Mouse (Mus musculus) heart, embryonic 16.5 days (tissue): ENCODE measurements around the gene Pdcd6ip. TPM values are rescaled to one million over a fixed set of nuclear protein-coding genes. Genes with fewer than 3 reads are reported as not detected.

ENCODE experiments used
- ATAC-seq: fragments of 200-750 bp; cut with Nextera tagmentation; replicated peaks from 2 replicates; pipeline ENCODE4 v1.8.0; 2017; ENCODE audit warnings: moderate number of reproducible peaks; ENCODE audit not compliant: insufficient read depth, low FRiP score; ENCODE audit errors: extremely low read depth
- H3K27ac ChIP-seq: fragments of 300-500 bp; sonication (generic); 2 replicates; pipeline ENCODE4 v1.5.1; 2014; ENCODE audit warnings: mild to moderate bottlenecking, low read length, control low read depth, moderate library complexity
- H3K27me3 ChIP-seq: fragments of 300-500 bp; sonication (generic); 2 replicates; pipeline ENCODE4 v1.6.1; 2014; ENCODE audit warnings: low read length, mixed read lengths; ENCODE audit not compliant: control insufficient read depth, insufficient read depth
- H3K36me3 ChIP-seq: fragments of 300-500 bp; sonication (generic); 2 replicates; pipeline ENCODE4 v1.6.1; 2014; ENCODE audit not compliant: control insufficient read depth, insufficient read depth
- H3K4me1 ChIP-seq: fragments of 300-500 bp; sonication (generic); 2 replicates; pipeline ENCODE4 v1.6.1; 2014; ENCODE audit warnings: low read length, mixed read lengths; ENCODE audit not compliant: control insufficient read depth, insufficient read depth
- H3K4me2 ChIP-seq: fragments of 300-500 bp; sonication (generic); 2 replicates; pipeline ENCODE4 v1.6.1; 2014; ENCODE audit warnings: low read depth, mild to moderate bottlenecking, control low read depth, low read length
- H3K4me3 ChIP-seq: fragments of 300-500 bp; sonication (generic); 2 replicates; pipeline ENCODE4 v1.5.1; 2014; ENCODE audit warnings: mild to moderate bottlenecking, control low read depth, low read length
- H3K9ac ChIP-seq: fragments of 300-500 bp; sonication (generic); 2 replicates; pipeline ENCODE4 v1.6.1; 2014; ENCODE audit warnings: low read length, control low read depth
- H3K9me3 ChIP-seq: fragments of 300-500 bp; sonication (generic); replicated peaks from 2 replicates; pipeline ENCODE4 v1.6.1; 2016; ENCODE audit warnings: low read length; ENCODE audit not compliant: control insufficient read depth
- WGBS: fragments of 180-500 bp; shearing (Covaris S2); extraction: QIAGEN DNeasy Blood & Tissue Kit; methylation state at CpG from one replicate; pipeline ENCODE4 v1.1.7; 2014; 5-methylcytosine and 5-hydroxymethylcytosine counted together
- polyA plus RNA-seq: library from polyadenylated mRNA; unstranded; fragments of >200 nt; fragmentation: Nextera tagmentation; extraction: Ambion mirVana; gene quantifications from 2 replicates; pipeline ENCODE4 v1.2.1, GENCODE M21; 2015

Pdcd6ip gene
- polyA plus RNA-seq, 1 experiment from 2014 or later = 70.3 TPM

GRCm38 (mm10) chr9:113708361-113709280 is 562 bp upstream of the Pdcd6ip start:
- peaks cover 20% of the 10 kb centered on the region for H3K4me1 ChIP-seq
- H3K36me3 ChIP-seq = no peaks in the 10 kb centered on the region
- peak overlapping the region; percentile 90 for H3K4me3 ChIP-seq
- H3K27ac ChIP-seq = peak overlapping the region; percentile 95
- peak overlapping the region; percentile 98 for H3K9ac ChIP-seq
- H3K27me3 ChIP-seq = no peaks in the 10 kb centered on the region
- ATAC-seq = no peak
- 54% methylated on average over 19 of the region's 19 CpGs for WGBS
- peak overlapping the region; percentile 80 for H3K4me2 ChIP-seq
- no peaks in the 10 kb centered on the region for H3K9me3 ChIP-seq

- WGBS = 23% methylated on average over 9 of the region's 9 CpGs
- H3K27ac ChIP-seq = peak overlapping the region; percentile 95; the same call in 1 of the 2 replicates
- no peak for ATAC-seq
Measured at GRCm38 (mm10) chr9:113706841-113707240, 1.2 kb downstream of the Pdcd6ip start.

DNA sequence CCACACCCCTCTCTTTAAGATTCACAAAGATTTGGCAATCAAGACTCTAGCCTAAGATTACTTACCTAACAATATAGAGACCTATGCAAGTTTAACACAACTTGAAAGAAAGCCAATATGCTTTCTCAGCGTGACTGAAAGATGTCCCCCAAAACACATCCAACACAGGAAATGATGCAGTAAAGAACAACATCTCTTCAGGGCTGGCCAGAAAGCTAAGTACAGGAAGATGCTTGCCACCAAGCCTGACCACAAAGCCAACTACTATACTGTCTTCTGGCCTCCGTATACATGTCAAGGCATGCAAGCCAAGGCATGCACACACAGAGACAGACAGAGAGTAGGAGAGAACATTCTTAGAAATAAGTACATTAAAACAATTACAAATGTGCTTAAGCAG is 2.0 kb downstream of the Pdcd6ip start:
- ATAC-seq = no peak
- peak overlapping the region; percentile 90 for H3K4me3 ChIP-seq
- H3K4me1 ChIP-seq = peaks cover 24% of the 10 kb centered on the region

More at GRCm38 (mm10) chr9:113706841-113707240, 1.2 kb downstream of the Pdcd6ip start:
- H3K4me3 ChIP-seq = peak overlapping the region; percentile 90
- peak overlapping the region; percentile 80 for H3K4me2 ChIP-seq
- H3K36me3 ChIP-seq = no peaks in the 10 kb centered on the region
- H3K27me3 ChIP-seq = no peaks in the 10 kb centered on the region
- peaks cover 22% of the 10 kb centered on the region for H3K4me1 ChIP-seq
- H3K9me3 ChIP-seq = no peaks in the 10 kb centered on the region
- H3K9ac ChIP-seq = peak overlapping the region; percentile 98

DNA sequence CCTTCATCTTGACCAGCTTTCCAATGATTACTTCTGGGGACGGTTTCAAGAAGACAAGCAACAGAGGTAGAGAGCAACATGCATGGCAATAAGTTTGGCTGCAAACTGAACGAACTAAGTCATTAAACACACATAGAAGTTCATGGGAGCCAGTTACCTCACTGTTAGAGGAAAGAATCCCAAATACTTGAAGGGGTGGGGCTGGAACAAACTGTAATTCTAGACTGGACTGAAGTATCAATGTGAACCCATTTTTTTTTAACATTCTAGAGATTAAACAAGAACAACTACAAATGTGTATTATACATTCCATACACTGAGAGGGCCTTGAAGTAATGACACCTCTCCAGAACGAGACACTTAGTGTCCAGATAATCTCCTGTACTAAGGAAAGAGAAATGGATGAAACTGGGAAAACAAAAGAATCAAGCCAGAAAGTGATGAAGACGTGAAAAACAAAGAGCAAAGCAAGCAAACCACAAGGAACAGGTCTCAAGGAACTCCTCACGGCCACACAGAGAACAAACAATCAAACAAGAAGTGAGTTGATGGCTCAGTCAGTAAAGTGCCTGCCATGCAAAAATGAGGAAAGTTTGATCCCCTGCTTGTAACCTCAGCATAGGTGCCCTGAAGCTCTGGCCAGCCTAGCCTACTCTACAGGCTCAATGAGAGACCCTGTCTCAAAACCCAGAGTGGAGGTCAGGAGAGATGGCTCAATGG is 6.5 kb downstream of the Pdcd6ip start:
- Histone ChIP-seq H3K27ac (no peak overlapping the region), H3K9ac (no peak overlapping the region), H3K27me3 (no peaks in the 10 kb centered on the region), H3K4me1 (peaks cover 22% of the 10 kb centered on the region), H3K4me3 (no peak overlapping the region), H3K4me2 (no peak overlapping the region), H3K36me3 (peaks cover 12% of the 10 kb centered on the region; the same call in 1 of the 2 replicates), H3K9me3 (no peaks in the 10 kb centered on the region)
- no peak for ATAC-seq
- 74% methylated on average over 5 of the region's 5 CpGs for WGBS

More for the DNA sequence above, 2.0 kb downstream of the Pdcd6ip start:
- Histone ChIP-seq H3K9ac (peak overlapping the region; percentile 98; the same call in 1 of the 2 replicates), H3K27me3 (no peaks in the 10 kb centered on the region), H3K36me3 (no peaks in the 10 kb centered on the region), H3K4me2 (peak overlapping the region; percentile 80), H3K27ac (no peak overlapping the region), H3K9me3 (no peaks in the 10 kb centered on the region)
- WGBS = 45% methylated on average over 2 of the region's 2 CpGs

DNA sequence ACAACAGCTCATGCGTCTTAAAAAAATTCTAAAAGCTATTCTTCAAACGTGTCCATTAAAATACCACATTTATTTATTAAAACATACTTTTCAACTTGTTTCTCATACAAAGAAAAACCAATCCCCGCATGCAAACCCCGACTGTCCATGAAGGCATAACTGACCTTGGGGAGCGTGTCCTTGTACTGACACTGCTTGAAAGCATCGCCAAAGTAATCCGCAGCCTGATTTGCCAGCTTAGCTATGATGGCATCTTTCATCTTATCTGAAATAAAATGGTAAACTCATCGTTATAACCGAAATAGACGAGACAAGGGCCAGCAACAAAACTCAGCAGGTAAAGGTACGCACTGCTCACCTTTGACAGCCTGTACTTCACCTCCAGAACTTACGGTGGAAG is 20.6 kb downstream of the Pdcd6ip start:
- Histone ChIP-seq H3K4me1 (peaks cover 6% of the 10 kb centered on the region), H3K27ac (no peak overlapping the region), H3K9ac (no peak overlapping the region), H3K4me3 (no peak overlapping the region), H3K36me3 (peaks cover 47% of the 10 kb centered on the region), H3K4me2 (no peak overlapping the region), H3K9me3 (no peaks in the 10 kb centered on the region), H3K27me3 (no peaks in the 10 kb centered on the region)
- 91% methylated on average over 12 of the region's 12 CpGs for WGBS
- ATAC-seq = no peak

- H3K4me2 ChIP-seq = no peak overlapping the region
- H3K9ac ChIP-seq = no peak overlapping the region
- no peak overlapping the region for H3K27ac ChIP-seq
- H3K4me3 ChIP-seq = no peak overlapping the region
- ATAC-seq = no peak
- H3K36me3 ChIP-seq = peaks cover 57% of the 10 kb centered on the region
- 90% methylated on average over 6 of the region's 6 CpGs for WGBS
- H3K9me3 ChIP-seq = no peaks in the 10 kb centered on the region
- no peaks in the 10 kb centered on the region for H3K27me3 ChIP-seq
- no peaks in the 10 kb centered on the region for H3K4me1 ChIP-seq
Measured at GRCm38 (mm10) chr9:113673721-113674120, 34.3 kb downstream of the Pdcd6ip start.

DNA sequence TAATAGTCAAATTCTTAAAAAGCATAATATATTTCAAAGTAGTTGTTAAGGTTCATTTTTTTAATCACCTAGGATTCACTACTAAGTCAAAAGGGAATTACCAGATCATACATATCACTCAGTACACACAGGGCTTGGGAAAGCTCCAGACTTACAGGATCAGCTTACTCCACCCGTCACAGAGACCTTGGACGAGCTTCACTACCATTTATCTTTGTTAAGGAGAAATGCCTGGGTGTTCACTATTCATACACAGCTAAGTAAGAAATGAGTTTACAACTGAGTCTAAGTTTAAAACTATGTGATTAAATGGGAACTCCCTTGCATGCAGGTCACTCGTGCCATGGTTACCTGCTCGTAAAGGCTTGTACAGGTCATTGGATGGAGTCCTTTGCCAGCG is 35.7 kb downstream of the Pdcd6ip start:
- H3K9me3 ChIP-seq = peaks cover 7% of the 10 kb centered on the region
- H3K27me3 ChIP-seq = no peaks in the 10 kb centered on the region
- no peak overlapping the region for H3K4me2 ChIP-seq
- no peak overlapping the region for H3K9ac ChIP-seq
- 92% methylated on average over 5 of the region's 5 CpGs for WGBS
- peaks cover 62% of the 10 kb centered on the region for H3K36me3 ChIP-seq
- H3K4me3 ChIP-seq = no peak overlapping the region
- no peaks in the 10 kb centered on the region for H3K4me1 ChIP-seq
- ATAC-seq = no peak
- no peak overlapping the region for H3K27ac ChIP-seq

- H3K27ac ChIP-seq = no peak overlapping the region
- no peaks in the 10 kb centered on the region for H3K27me3 ChIP-seq
- H3K4me3 ChIP-seq = no peak overlapping the region
- no peak overlapping the region for H3K9ac ChIP-seq
- H3K36me3 ChIP-seq = peaks cover 68% of the 10 kb centered on the region
- H3K9me3 ChIP-seq = peaks cover 7% of the 10 kb centered on the region
- WGBS = 91% methylated on average over 1 of the region's 1 CpGs
- no peak for ATAC-seq
- no peaks in the 10 kb centered on the region for H3K4me1 ChIP-seq
- H3K4me2 ChIP-seq = no peak overlapping the region
Measured at GRCm38 (mm10) chr9:113670857-113671106, 37.3 kb downstream of the Pdcd6ip start.
